Mouse (Mus musculus) liver, postnatal 0 days (tissue): ENCODE measurements around the gene Ccdc105. TPM values are rescaled to one million over a fixed set of nuclear protein-coding genes. Genes with fewer than 3 reads are reported as not detected.

Experiments used
- ATAC-seq: fragments of 200-750 bp; cut with Nextera tagmentation; 2 replicates; pipeline ENCODE4 v1.8.0; 2017; ENCODE audit warnings: mild to moderate bottlenecking, moderate library complexity
- DNase-seq: peaks from one replicate; pipeline ENCODE4 v3.0.0-alpha.2; 2016
- H3K27ac ChIP-seq: fragments of 300-500 bp; sonication (generic); 2 replicates; pipeline ENCODE4 v1.5.1; 2014; ENCODE audit warnings: antibody characterized with exemption, moderate library complexity, mild to moderate bottlenecking, low read depth
- H3K27me3 ChIP-seq: fragments of 300-500 bp; sonication (generic); 2 replicates; pipeline ENCODE4 v1.6.1; 2014; ENCODE audit warnings: low read length, control low read depth, mixed read lengths; ENCODE audit not compliant: insufficient read depth
- H3K36me3 ChIP-seq: fragments of 300-500 bp; sonication (generic); replicated peaks from 2 replicates; pipeline ENCODE4 v1.6.1; 2014; ENCODE audit warnings: mild to moderate bottlenecking, control low read depth, low read length, moderate library complexity, mixed read lengths; ENCODE audit not compliant: insufficient read depth
- H3K4me1 ChIP-seq: fragments of 300-500 bp; sonication (generic); 2 replicates; pipeline ENCODE4 v1.6.1; 2014; ENCODE audit warnings: antibody characterized with exemption, mild to moderate bottlenecking, control low read depth; ENCODE audit not compliant: insufficient read depth
- H3K4me2 ChIP-seq: fragments of 300-500 bp; sonication (generic); 2 replicates; pipeline ENCODE4 v1.6.1; 2014; ENCODE audit warnings: low read depth, mild to moderate bottlenecking, low read length, moderate library complexity, mixed read lengths
- H3K4me3 ChIP-seq: fragments of 300-500 bp; sonication (generic); 2 replicates; pipeline ENCODE4 v1.5.1; 2014; ENCODE audit warnings: low read depth, low read length
- H3K9ac ChIP-seq: fragments of 300-500 bp; sonication (generic); replicated peaks from 2 replicates; pipeline ENCODE4 v1.6.1; 2014; ENCODE audit warnings: mild to moderate bottlenecking, moderate library complexity
- H3K9me3 ChIP-seq: fragments of 300-500 bp; sonication (generic); 2 replicates; pipeline ENCODE4 v1.6.1; 2016; ENCODE audit warnings: mild to moderate bottlenecking, control low read depth, low read length, mixed read lengths
- CTCF ChIP-seq: sonication (generic); IDR thresholded peaks from 2 replicates; pipeline ENCODE4 v1.5.1; 2016; ENCODE audit warnings: antibody characterized with exemption, low read depth
- EP300 ChIP-seq: IDR thresholded peaks from 2 replicates; pipeline ENCODE4 v1.6.1; 2016; ENCODE audit warnings: antibody characterized with exemption, low read depth, mild to moderate bottlenecking
- WGBS: fragments of 180-500 bp; shearing (Covaris S2); extraction: QIAGEN DNeasy Blood & Tissue Kit; methylation state at CpG from one replicate; pipeline ENCODE4 v1.1.7; 2014; ENCODE audit not compliant: insufficient replicate concordance; 5-methylcytosine and 5-hydroxymethylcytosine counted together
- polyA plus RNA-seq: library from polyadenylated mRNA; unstranded; fragments of >200 nt; fragmentation: Nextera tagmentation; extraction: Ambion mirVana; gene quantifications from 2 replicates; pipeline ENCODE4 v1.2.1, GENCODE M21; 2015

Gene Ccdc105
- not detected in 2 replicates for polyA plus RNA-seq

DNA sequence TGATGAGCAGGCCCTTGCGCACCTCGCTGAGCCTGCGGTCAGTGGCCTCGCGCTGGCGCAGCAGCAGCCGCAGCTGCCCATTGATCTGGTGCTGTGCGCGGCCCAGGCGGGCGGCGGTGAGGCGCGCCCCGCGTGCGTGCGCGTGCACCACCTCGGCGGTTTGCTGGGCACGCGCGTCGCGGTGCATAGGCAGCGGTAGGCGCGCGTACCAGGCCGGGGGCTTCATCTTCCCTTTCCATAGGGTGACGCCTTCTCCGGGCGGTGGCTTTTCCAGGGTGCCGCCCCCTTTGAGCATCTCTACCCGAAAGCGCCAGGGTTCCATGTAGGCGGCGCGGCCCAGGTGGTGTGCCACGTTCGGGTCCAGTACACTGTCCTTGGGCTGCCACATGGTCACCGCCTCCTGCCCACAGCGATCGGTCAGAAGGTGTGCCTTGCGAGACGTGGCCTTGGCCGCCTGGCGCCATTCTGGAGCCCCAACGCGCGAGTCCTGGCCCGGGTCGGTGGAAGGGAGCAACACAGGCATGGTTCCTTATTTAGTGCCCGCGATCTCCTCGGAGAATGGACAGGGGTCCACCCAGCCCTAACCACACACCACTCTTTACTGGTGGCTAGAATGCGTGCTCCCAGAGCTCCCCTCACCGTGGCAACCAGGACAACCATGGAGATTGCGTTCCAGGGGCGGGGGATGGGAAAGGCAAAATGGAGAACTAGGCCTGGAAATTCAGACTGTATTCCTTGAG lies at the start of gene Ccdc105:
Ccdc105 (minus strand) TSS at position 614 of the 740 bp plus-strand sequence.
- DNase-seq (peak; percentile 35), ATAC-seq (peak; percentile 33)
- Histone ChIP-seq H3K36me3 (no peaks in the 10 kb centered on the region), H3K27me3 (peaks cover 18% of the 10 kb centered on the region), H3K9ac (no peak within 1 kb of the TSS), H3K4me3 (peak within 1 kb of the TSS; percentile 36), H3K27ac (no peak within 1 kb of the TSS), H3K4me2 (peak within 1 kb of the TSS; percentile 60), H3K9me3 (no peaks in the 10 kb centered on the region), H3K4me1 (peaks cover 4% of the 10 kb centered on the region)
- 3% methylated on average over 58 of the region's 61 CpGs for WGBS
- TF ChIP-seq EP300 (no peak), CTCF (no peak)

GRCm38 (mm10) chr10:78801449-78801848 lies 48.6 kb upstream of the Ccdc105 start:
- TF ChIP-seq EP300 (no peak), CTCF (no peak)
- WGBS = 69% methylated on average over 2 of the region's 2 CpGs
- Histone ChIP-seq H3K27ac (no peak overlapping the region), H3K4me2 (no peak overlapping the region), H3K9me3 (no peaks in the 10 kb centered on the region), H3K36me3 (no peaks in the 10 kb centered on the region), H3K4me3 (no peak overlapping the region), H3K9ac (no peak overlapping the region), H3K27me3 (no peaks in the 10 kb centered on the region), H3K4me1 (no peaks in the 10 kb centered on the region)
- DNase-seq = no peak
- ATAC-seq = no peak

DNA sequence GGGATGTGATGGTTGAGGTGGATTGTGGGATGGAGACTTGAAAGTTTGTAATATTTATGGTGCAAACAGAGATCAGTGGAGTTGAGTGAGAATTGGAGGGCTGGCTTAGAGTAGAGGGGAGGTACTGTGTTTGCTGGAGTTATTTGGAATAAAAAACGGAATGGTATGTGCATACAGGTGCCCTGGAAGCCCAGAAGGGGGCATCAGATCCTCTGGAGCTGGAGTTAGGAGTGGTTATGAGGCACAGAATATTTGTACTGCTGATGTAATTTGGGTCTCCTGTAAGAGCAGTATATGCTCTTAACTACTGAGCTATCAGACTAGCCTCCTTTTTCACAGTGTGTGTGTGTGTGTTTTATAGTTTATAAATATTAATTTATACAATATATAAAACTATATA lies 37.7 kb upstream of the Ccdc105 start:
- Histone ChIP-seq H3K27me3 (no peaks in the 10 kb centered on the region), H3K9ac (no peak overlapping the region), H3K27ac (no peak overlapping the region), H3K9me3 (no peaks in the 10 kb centered on the region), H3K4me3 (no peak overlapping the region), H3K4me2 (no peak overlapping the region), H3K36me3 (no peaks in the 10 kb centered on the region), H3K4me1 (no peaks in the 10 kb centered on the region)
- 25% methylated on average over 1 of the region's 1 CpGs for WGBS
- no peak for ATAC-seq
- TF ChIP-seq CTCF (0 out of 2 replicates have a peak, but pooled peaks have one; percentile 3), EP300 (no peak)
- no peak for DNase-seq

- DNase-seq (no peak), ATAC-seq (no peak)
- 14% methylated on average over 22 of the region's 22 CpGs for WGBS
- Histone ChIP-seq H3K27ac (no peak overlapping the region), H3K9me3 (no peaks in the 10 kb centered on the region), H3K4me1 (no peaks in the 10 kb centered on the region), H3K4me2 (peak overlapping the region; percentile 44; the same call in 1 of the 2 replicates), H3K27me3 (no peaks in the 10 kb centered on the region), H3K4me3 (no peak overlapping the region), H3K36me3 (no peaks in the 10 kb centered on the region), H3K9ac (no peak overlapping the region)
- TF ChIP-seq CTCF (no peak), EP300 (no peak)
Measured at GRCm38 (mm10) chr10:78787566-78788087, 34.8 kb upstream of the Ccdc105 start.

DNA sequence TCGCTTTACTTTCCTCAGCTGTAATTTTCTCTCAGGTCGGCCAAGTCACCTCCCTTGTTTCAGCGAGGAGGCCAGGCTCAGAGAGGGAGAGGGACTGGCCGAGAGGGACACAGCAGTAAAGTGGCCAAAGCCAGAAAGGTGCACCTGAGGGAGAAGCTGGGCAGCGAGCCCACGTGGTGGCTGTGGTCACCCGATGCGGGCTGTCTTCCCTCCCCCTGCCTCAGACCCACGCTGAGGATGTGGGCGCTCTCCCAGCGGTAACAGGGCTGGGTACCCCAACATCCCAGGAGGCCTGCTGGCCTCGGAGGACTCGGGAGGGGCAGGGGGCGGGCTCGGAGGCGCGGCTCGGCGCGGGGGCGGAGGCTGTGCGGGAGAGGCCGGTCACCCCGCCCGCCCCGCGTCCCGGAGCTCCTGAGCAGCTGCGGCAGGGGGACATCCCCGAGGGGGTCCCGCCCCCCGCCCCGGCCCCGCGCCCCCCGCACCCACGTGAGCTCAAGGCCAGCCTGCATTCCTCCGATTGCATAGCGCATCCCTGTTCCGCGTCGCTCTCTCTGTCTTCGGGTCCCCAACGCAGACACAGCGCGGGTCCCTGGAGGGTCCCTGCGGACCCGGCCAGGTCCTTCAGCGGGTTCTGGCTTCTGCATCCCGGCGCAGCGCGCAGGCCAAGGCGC lies 27.3 kb upstream of the Ccdc105 start, which contains the start of gene Slc1a6:
Slc1a6 (plus strand) TSS at position 516 of the 671 bp plus-strand sequence.
- Histone ChIP-seq H3K4me3 (peak within 1 kb of the TSS; percentile 43), H3K9me3 (no peaks in the 10 kb centered on the region), H3K4me2 (peak within 1 kb of the TSS; percentile 70), H3K9ac (no peak within 1 kb of the TSS), H3K36me3 (no peaks in the 10 kb centered on the region), H3K4me1 (no peaks in the 10 kb centered on the region), H3K27ac (no peak within 1 kb of the TSS), H3K27me3 (peaks cover 16% of the 10 kb centered on the region; the same call in 1 of the 2 replicates)
- peak; percentile 22 for DNase-seq
- 2% methylated on average over 46 of the region's 54 CpGs for WGBS
- no peak for TF ChIP-seq EP300
- no peak for TF ChIP-seq CTCF
- no peak for ATAC-seq

- no peak for DNase-seq
- TF ChIP-seq CTCF (no peak), EP300 (no peak)
- H3K4me2 ChIP-seq = peak overlapping the region; percentile 70
- no peaks in the 10 kb centered on the region for H3K36me3 ChIP-seq
- WGBS = 53% methylated on average over 9 of the region's 9 CpGs
- H3K4me1 ChIP-seq = no peaks in the 10 kb centered on the region
- peaks cover 16% of the 10 kb centered on the region; the same call in 1 of the 2 replicates for H3K27me3 ChIP-seq
- ATAC-seq = no peak
- H3K9ac ChIP-seq = no peak overlapping the region
- H3K4me3 ChIP-seq = peak overlapping the region; percentile 43
- no peak overlapping the region for H3K27ac ChIP-seq
- H3K9me3 ChIP-seq = no peaks in the 10 kb centered on the region
Measured at GRCm38 (mm10) chr10:78779527-78779926, 26.7 kb upstream of the Ccdc105 start.
